Mouse (Mus musculus) telencephalon, adult 2 months (tissue): Measurements from ENCODE around the gene Ccnf.
A peak's percentile ranks its signal among the peaks of the same experiment; 100 is the strongest.

Experiments
- DNase-seq: peaks from one replicate; pipeline ENCODE4 v3.0.0-alpha.2; 2011; ENCODE audit warnings: low read depth, low spot score

Ccnf gene

DNA sequence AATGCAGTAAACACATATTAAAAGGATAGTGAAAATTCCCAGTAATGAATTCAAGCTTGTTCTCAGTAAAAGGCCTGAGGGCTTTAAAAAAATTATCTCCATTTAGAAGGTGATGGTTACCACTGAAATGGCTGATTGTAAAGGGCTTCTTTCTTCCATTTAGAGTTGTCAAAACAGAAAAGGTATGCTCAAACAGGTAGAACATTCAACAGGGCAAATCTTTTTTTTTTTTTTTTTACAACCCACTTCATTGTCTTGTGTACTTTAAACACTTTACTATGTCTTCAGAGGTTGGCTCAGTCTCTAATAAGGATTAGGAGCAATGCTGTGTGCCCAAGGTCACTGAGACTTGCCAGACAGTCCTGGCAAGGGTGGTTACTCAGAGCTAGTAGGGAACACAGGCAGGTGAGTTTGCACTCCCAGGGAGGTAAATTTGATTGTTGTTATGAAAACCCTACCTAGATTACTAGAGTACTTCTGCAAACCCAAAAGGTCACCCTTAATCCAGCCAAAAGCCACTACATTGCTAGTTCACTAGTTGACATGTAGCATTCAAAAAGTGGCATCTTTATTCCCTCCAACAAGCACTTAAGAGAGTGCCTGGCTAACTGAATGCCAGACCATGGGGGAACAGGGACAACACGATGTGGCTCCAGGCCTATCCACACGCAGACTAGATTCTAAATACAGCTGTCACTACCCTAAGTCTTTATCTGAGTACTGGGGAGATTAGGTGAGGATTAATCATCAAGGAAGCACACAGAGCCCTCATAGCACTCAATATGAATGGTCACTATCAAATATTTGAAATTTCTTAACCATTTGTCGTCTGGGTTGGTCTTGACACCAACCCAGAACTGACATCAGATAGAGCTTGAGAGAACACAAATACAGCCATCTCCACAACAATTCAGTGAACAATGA, 47.4 kb downstream of the Ccnf start:
- no peak for DNase-seq

DNA sequence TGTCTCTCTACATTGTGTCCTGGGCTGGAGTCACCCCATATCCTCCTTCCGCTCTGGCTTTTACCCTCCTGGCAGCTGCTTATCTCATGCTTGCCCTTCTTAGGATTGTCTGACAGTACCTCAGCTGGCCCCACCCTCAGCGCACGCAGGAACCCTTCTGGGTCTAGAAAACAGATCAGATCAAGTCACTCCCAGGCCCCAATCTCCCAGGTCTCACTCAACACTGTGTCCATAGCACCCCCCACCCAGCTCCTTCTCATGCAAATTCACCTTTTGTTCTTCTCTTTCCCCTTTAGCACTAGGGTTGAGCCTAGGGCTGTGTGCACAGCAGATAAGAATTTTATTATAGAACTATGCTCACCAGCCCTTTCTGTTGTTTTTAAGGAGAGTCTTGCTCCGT, 48.2 kb downstream of the Ccnf start:
- DNase-seq = no peak

DNA sequence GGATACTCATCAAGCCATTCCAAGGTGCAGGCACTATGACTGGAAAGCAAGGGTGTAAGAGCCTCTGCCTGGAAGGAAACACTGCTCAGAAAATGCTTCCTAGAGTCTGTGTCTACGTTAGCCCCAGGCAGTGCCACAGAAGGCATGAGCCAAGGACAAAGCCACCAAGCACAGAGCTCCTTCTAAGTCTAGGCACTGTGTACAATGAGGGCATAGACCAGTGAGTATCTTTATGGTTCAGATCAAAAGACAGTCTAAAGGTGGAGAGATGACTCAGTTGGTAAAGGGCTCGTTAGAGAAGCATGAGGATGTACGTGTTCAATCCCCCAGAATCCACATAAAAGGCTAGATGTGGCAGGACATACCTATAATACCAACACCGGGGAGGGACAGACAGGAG, 50.2 kb downstream of the Ccnf start:
- DNase-seq = no peak

DNA sequence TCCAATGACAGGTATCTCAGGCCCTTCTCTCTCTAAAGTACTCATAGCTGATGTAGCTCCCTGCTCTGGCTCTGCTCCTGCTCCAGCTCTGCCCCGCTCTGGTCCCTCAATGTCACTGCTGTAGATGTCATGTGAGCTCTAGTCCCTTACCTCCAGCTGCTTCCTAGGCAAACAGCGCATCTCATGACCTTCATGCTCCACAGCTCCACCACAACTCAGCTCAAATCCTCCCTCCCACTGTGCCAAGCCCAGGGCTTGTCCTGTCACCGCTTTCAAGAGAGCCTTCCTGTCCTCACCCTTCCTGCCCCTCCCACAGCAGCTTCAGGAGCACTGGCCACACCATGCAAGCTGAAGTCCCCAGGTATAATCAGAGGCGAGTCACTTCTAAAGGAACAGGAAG, 51.5 kb downstream of the Ccnf start:
- DNase-seq = no peak

DNA sequence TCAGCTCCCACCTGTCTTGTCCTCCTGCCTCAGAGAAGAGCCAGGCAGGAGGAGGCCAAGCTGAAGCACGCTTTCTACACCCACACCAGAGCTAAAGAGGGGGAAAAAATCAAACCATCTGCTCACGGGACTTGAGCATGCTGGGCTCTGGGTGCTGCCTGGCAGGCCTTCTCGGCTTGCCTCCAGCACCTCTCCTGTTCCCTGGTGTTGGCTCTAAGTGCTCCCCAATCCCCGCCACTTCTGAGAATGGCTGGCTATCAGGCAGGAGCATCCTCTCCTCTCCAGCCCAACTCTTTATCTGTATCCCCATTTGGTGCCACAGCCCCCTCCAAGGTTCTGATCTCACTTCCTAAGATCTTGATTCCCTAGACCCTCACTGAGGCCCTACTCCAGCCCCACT, 52.0 kb downstream of the Ccnf start:
- DNase-seq = peak; percentile 89

DNA sequence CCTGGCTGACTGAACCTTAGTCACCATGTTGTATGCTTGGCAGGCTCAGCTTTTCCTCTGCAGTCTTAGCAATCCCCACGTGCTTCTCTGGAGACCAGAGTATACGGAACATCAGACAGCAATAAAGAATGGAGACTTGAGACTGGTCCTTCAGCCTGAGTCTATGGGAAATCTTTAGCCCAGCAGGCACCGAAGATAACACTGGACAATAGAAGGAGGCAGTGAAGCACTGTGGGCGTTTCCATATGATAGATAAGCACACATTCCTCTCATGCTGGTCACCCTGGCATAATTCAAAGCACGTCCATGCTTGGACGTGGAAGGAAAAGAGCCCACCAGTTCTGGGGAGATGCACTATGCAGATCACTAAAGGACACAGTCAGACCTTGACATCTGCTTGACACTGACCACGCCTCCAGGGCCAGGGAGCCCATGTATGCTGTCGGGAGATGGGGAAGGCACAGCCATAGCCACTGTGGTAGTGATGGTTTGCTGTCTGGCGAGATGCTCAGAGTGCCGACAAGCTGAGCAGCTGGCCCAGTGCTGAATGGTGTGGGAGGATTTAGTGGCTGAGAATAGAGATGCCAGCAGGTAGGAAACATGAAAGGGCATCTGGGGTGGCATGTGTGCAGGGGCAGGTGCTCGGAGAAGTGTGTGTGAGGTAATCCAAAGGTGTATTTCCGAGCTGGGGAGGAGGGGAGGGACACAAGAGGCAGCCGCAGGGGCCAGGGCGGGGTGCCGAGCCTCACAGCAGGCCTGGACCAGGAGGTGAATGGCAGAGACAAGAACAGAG, 54.1 kb downstream of the Ccnf start:
- DNase-seq = no peak

DNA sequence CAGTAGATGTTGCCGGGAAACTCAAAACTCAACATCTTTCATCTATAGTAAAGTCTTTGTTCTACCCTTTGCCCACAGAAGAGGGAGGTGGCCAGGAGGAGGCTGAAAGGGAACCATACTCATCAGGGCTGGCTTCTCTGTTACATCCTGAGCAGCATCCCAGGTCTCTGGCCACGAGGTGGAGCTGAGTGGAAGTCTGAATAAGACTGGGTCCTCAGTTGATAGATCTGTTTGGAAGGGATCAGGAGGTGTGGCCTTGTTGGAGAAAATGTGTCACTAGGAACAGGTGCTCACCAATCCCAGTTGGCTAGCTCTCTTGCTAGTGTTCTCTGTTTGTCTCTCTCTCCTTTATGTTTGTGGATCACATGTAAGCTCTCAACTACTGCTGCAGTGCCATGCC, 55.9 kb downstream of the Ccnf start:
- DNase-seq = no peak

DNA sequence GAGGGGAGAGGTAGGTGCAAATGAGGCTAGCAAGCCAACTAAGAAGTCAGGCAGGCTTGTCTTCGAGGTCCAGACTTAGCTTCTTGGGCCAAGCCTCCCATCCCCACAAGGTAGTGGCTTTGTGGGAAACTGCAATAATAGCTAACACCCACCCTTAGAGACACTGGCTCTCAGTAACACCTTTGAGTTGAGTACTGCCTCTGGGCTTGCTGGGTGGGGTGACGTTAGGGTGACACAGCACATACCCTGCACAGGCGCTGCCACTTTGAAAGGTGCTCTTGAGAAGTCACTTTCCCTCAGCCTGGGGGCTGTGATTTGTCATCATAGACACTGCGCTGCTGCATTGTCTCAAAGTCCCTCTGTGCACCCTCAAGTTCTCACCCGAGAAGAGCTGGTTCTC, 57.5 kb downstream of the Ccnf start:
- DNase-seq = no peak

DNA sequence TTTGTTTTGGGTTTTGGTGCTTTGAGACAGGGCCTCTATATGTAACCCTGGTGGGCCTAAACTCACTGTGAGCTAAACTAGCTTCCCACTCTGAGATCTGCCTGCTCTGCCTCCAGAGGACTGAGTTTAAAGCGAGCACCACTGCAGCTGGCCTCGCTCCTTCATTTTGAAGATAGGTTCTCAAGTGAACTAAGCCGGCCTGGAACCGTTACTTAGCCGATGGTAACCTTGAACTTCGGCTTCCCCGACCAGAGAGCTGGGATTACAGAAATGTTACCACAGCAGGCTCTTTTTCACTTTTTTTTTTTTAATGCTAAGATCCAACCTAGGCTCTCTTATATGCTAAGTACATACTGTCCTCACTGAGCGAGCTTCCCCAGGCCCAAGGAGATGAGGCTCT, 58.0 kb downstream of the Ccnf start:
- no peak for DNase-seq

DNA sequence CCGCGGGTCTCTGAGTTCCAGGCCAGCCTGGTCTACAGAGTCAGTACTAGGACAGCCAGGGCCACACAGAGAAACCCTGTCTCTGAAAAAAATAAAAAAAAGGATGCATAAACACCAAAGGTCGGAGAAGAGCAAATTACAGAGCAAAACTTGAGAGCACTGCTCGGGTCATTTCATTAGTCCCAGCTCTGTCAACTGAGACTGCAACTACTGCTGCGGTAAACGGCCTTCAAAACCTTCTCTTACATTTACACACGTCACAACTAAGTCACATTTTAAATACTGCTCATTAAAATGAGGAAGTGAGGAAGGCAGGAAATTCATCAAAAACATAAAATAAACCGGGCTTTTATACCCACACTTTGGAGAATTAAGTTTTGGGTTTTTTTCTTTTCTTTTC, 58.4 kb downstream of the Ccnf start:
- no peak for DNase-seq

DNA sequence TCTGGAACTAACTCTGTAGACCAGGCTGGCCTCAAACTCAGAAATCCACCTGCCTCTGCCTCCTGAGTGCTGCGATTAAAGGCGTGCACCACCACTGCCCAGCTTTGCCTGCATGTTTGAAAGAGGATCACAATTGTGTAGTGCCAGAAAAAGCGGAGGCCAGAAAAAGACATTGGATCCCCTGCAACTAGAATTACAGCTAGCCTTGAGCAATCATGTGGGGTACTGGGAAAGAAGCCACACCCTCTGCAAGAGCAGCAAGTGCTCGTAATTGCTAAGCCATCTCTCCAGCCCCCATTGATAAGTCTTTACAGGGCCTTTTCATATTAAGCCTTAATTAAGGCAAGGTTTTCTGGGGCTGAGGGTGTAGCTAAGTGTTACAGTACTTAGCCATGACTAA, 59.8 kb downstream of the Ccnf start:
- DNase-seq = no peak

DNA sequence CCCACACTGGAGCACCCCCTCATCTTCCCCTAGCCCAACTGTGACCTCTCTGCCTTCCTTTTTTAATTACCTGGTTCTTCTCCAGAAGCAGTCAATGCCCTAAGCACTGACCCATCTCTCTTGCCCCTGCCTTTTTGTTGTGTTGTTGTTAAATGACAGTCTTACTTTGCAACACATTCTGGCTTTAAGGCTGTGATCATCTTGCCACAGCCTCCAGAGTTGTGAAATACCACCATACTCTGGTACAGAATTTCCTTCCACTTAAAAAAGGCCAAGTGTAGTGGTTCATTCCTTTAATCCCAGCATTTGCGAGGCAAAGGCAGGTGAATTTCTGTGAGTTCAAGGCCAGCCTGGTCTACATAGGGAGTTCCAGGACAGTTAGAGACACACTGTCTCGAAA, 60.4 kb downstream of the Ccnf start:
- no peak for DNase-seq

DNA sequence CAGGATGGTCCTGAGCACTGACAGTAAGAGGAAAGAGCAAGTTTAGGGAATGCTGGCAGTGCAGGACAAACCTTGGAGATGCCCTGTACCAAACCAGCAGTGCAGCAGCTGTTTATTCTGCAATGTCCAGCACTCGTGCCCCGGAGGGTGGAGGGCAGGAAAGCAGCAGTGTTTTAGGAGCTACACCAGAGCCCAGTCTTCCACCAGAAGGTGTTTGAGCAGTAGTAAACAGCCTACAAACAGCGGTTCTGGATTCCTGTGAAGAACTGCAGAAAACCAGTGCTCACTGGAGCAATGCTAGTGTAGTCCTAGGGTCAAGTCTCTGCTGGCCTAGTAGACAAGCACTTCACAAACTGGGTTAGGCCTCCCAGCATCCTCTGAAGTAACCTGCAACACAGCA, 77.0 kb downstream of the Ccnf start:
- no peak for DNase-seq

DNA sequence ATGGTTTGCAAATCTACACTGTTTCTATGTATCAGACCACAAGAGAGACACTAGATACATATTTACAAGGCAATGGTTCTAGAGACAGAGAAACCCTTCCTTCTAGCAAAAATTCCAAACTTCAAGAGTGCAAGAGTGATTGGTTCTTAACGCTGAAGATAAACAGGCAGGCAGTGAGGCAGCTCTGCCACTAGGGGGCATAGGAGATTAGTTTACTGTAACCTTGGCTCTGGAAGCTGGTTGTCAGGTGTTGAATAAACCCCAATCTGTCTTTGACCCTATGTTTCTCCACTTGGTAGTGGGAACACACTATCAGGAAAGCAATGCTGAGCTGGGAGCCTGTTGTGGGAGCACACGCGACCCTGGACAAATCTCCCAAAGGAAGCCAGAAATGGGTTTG, 77.9 kb downstream of the Ccnf start:
- no peak for DNase-seq
